Mouse (Mus musculus): ENCODE results near the gene Plcxd2. TPM values are rescaled to one million over a fixed set of nuclear protein-coding genes. Genes with fewer than 3 reads are reported as not detected.

The Plcxd2 gene
- polyA plus RNA-seq, 1 experiment, result 0.86 TPM

DNA sequence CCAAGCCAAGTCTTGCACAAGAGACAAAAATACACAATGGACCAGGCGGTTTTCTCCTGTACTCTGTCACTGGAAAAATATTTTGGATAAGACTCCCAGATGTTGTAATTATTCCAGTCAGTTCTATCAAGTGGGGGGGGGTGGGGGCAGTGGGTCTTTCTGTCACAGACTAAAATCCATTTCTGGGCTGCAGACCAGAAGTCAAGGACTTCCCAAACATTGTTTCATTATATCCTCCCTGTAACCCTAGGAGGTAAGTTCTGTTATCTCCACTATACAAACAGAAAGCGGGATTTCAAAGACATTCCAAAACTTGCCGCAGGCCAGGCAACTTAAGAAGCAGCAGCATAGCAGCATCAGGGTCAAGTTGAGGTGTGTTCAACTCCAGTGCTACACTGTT, 82.4 kb downstream of the Plcxd2 start:
- TF ChIP-seq POLR2A (IDR thresholded peaks at IDR 0.05; ENCODE audit: borderline replicate concordance, low read depth, low read length), result no peak
- no peak for TF ChIP-seq CTCF (IDR thresholded peaks at IDR 0.05; ENCODE audit: low read depth, low read length)
- H3K4me3 ChIP-seq (ENCODE audit: insufficient read depth, low read length), result no peak overlapping the region
- no peak overlapping the region for H3K27ac ChIP-seq (ENCODE audit: insufficient read depth, low read depth, low read length)
- H3K4me1 ChIP-seq (ENCODE audit: control insufficient read depth, insufficient read depth, low read length), result no peaks in the 10 kb centered on the region

DNA sequence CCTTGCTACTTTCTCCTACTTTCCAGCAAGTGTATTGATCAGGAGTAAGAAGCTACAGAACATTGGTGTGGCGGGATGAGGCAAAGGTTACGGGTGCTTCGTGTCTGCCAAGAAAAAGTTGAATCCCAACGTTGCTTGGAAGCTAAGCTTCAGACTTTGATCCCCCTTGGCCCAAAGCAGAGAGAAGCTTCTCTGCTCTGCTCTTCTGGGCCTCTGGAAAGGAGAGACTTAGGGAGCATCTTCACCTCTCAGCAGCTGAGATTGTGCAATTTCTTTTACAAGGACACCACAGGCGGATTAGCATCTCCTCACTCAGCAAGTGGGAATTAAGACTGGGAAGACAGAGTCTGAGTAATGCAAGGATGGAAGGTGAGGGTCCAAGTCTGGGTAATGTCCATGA, 83.1 kb downstream of the Plcxd2 start:
- no peak overlapping the region for H3K4me3 ChIP-seq (ENCODE audit: insufficient read depth, low read length)
- no peak overlapping the region for H3K27ac ChIP-seq (ENCODE audit: insufficient read depth, low read depth, low read length)
- H3K4me1 ChIP-seq (ENCODE audit: control insufficient read depth, insufficient read depth, low read length), result no peaks in the 10 kb centered on the region
- TF ChIP-seq CTCF (IDR thresholded peaks at IDR 0.05; ENCODE audit: low read depth, low read length), result no peak

DNA sequence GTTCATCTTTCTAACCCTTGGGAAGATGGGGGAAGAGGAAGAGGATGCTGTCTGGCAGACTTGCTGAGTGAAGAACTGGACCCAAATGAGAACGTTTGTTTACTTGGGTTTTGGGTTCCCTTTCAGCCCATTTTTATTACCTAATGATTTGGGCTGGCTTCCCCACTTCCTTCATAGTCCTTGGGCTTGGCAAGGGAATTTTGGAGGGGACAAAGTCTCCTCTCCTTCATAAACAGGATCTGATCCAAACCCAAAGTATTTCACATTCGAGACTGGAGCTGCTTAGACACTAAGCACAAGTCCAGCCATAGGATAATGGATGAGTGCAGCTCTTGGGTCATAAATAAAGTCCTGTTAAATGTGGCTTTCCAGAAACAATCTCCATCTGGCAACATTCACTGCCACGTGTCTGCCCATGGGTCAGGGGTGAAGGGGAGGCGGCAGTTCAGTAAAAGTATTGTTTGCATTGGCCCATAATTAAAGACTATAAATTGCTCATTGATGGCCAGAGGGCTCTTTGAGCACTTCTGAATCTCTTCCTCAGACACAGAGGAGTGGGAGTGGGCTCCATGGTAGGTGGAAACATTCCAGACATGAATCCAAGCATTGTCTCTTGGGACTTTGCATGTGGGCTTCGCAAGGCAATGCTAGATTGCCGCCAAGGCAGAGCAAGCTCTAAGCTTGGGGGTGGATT, 86.1 kb downstream of the Plcxd2 start:
- Histone ChIP-seq H3K27ac (ENCODE audit: insufficient read depth, low read depth, low read length) (no peak overlapping the region), H3K4me3 (ENCODE audit: insufficient read depth, low read length) (no peak overlapping the region), H3K4me1 (ENCODE audit: control insufficient read depth, insufficient read depth, low read length) (no peaks in the 10 kb centered on the region)
- TF ChIP-seq POLR2A (IDR thresholded peaks at IDR 0.05; ENCODE audit: borderline replicate concordance, low read depth, low read length), result no peak
- no peak for TF ChIP-seq CTCF (IDR thresholded peaks at IDR 0.05; ENCODE audit: low read depth, low read length)

DNA sequence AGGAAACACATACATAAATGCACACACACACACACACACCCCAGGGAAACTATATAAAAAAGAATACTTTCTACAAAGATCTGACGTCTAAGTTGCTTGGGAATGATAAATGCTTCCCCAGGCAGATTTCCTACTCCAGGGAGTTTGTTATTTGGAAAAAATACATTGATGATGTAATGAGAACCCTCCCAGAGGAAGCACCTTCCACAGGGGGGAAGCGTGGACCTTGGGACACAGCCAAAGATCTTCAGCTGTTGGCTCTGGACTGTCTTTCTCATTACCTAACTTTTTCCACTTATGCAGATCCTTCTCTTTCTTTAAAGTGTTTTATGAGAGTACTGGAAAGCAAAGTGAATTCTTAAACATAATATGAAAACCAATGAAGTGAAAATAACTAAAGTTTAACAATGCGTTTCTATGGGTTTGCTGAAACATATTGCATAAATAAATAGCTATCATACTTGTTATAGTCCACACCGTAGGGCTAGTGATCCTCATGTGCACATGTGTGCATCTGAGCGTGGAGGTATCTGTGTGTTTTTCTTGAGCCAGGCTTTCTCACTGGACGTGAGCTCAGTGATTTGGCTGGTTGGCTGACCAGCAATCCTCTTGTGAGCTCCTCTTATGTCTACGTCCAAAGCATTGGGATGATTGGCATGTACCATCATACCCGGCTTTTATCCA, 87.3 kb downstream of the Plcxd2 start:
- Histone ChIP-seq H3K4me3 (ENCODE audit: insufficient read depth, low read length) (no peak overlapping the region), H3K4me1 (ENCODE audit: control insufficient read depth, insufficient read depth, low read length) (no peaks in the 10 kb centered on the region), H3K27ac (ENCODE audit: insufficient read depth, low read depth, low read length) (no peak overlapping the region)
- no peak for TF ChIP-seq CTCF (IDR thresholded peaks at IDR 0.05; ENCODE audit: low read depth, low read length)
- TF ChIP-seq POLR2A (IDR thresholded peaks at IDR 0.05; ENCODE audit: borderline replicate concordance, low read depth, low read length), result no peak

DNA sequence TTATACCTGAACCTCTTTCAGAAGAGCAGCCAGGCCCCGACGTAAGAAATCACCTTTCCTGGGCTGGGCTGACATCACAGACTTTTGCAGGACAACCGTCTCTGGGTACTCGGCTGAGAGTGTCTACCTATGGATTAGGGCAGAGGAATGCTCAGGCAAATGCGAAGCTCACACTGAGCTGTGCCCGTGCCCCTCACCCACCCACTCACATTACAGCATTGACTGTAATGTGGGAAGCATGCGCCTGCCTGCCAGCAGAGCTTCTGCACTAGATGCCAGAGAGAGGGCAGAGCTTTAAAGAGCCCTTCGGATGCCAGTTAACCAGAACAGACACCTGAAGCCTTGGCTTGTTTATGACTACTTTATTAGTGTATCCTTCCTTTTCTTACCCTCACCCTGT, 90.4 kb downstream of the Plcxd2 start:
- no peak overlapping the region for H3K4me3 ChIP-seq (ENCODE audit: insufficient read depth, low read length)
- no peak overlapping the region for H3K27ac ChIP-seq (ENCODE audit: insufficient read depth, low read depth, low read length)
- H3K4me1 ChIP-seq (ENCODE audit: control insufficient read depth, insufficient read depth, low read length), result no peaks in the 10 kb centered on the region
- no peak for TF ChIP-seq CTCF (IDR thresholded peaks at IDR 0.05; ENCODE audit: low read depth, low read length)

Other genes with a start within 250 kb of the Plcxd2 start
- gene Phldb2, start 56.6 kb downstream of the Plcxd2 start, polyA plus RNA-seq (2012; ENCODE audit: insufficient read depth, insufficient read length, missing spikeins), result 0.44 and 1.3 TPM in 2 replicates
- not detected in 2 replicates for gene Cd96, start 110.0 kb upstream of the Plcxd2 start, polyA plus RNA-seq (2012; ENCODE audit: insufficient read depth, insufficient read length, missing spikeins)
- 18.6 and 18.8 TPM in 2 replicates for gene Gm4737, start 144.9 kb upstream of the Plcxd2 start, polyA plus RNA-seq (2012; ENCODE audit: insufficient read depth, insufficient read length, missing spikeins)

Data from bone marrow macrophage, adult 2 months (primary cell).